Mouse (Mus musculus): Measurements from ENCODE around the gene Crhbp. TPM values are rescaled to one million over a fixed set of nuclear protein-coding genes. Genes with fewer than 3 reads are reported as not detected.
A peak's percentile ranks its signal among the peaks of the same experiment; 100 is the strongest.

Gene Crhbp
- total and polyA plus RNA-seq, 2 experiments from 2014 or later: 8.6 to 14.4 TPM

DNA sequence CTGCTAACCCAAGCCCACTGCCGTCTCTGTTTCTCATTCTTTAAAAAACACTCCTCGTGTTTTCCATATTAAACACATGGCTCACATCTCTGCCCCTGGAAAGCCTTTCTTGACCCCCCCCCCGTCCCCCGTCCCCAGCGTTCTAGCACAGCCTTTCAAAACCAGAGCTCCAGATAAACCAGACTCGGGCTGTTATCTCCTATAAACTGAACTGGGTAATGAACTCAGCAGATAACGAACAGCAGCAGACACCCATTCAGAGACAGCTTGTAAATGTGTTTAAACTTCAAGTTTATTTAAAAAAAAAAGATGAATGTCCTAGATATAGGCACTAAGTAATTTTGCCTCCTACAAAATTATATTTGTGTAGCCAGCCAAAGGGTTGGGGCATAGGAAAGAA, 30.4 kb upstream of the Crhbp start:
- no peak overlapping the region for H3K27ac ChIP-seq
- H3K4me3 ChIP-seq (ENCODE audit: low read length): no peak overlapping the region
- H3K9ac ChIP-seq (replicated peaks; ENCODE audit: low read length): no peak overlapping the region
- no peak for TF ChIP-seq CTCF (IDR thresholded peaks at IDR 0.05; ENCODE audit: low read depth)
- no peaks in the 10 kb centered on the region for H3K27me3 ChIP-seq (ENCODE audit: insufficient read depth, low read length)
- WGBS: 73% methylated on average over 7 of the region's 7 CpGs
- H3K9me3 ChIP-seq (ENCODE audit: low read length): no peaks in the 10 kb centered on the region
- H3K4me2 ChIP-seq (ENCODE audit: low read depth, low read length): no peak overlapping the region
- H3K36me3 ChIP-seq (ENCODE audit: insufficient read depth, low read length): no peaks in the 10 kb centered on the region
- ATAC-seq (no peak), DNase-seq (ENCODE audit: low spot score) (no peak)
- H3K4me1 ChIP-seq (ENCODE audit: insufficient read depth, low read length): no peaks in the 10 kb centered on the region

- Histone ChIP-seq H3K36me3 (ENCODE audit: insufficient read depth, low read length) (no peaks in the 10 kb centered on the region), H3K4me1 (ENCODE audit: insufficient read depth, low read length) (no peaks in the 10 kb centered on the region), H3K4me3 (ENCODE audit: low read length) (no peak overlapping the region), H3K27ac (no peak overlapping the region), H3K4me2 (ENCODE audit: low read depth, low read length) (no peak overlapping the region), H3K9ac (replicated peaks; ENCODE audit: low read length) (no peak overlapping the region), H3K27me3 (ENCODE audit: insufficient read depth, low read length) (no peaks in the 10 kb centered on the region), H3K9me3 (ENCODE audit: low read length) (no peaks in the 10 kb centered on the region)
- WGBS: 84% methylated on average over 3 of the region's 3 CpGs
- ATAC-seq (no peak), DNase-seq (ENCODE audit: low spot score) (no peak)
- no peak for TF ChIP-seq CTCF (IDR thresholded peaks at IDR 0.05; ENCODE audit: low read depth)
Observed at GRCm38 (mm10) chr13:95474294-95474693, 29.6 kb upstream of the Crhbp start.

DNA sequence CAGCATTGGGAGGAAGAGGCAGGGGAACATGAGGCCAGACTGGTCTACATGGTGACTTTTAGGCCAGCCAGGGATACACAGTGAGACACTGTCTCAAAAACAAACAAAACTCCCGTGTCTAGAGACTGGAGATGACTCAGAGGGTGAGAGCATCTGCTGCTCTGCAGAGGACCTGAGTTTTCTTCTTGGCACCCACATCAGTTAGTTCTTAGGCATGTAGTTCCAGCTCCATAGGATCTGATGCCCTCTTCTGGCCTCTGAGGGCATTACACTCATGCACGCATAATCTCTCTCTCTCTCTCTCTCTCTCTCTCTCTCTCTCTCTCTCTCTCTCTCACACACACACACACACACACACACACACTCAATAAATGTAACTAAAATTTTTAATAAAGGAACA, 26.2 kb upstream of the Crhbp start:
- H3K27me3 ChIP-seq (ENCODE audit: insufficient read depth, low read length): no peaks in the 10 kb centered on the region
- H3K36me3 ChIP-seq (ENCODE audit: insufficient read depth, low read length): no peaks in the 10 kb centered on the region
- H3K9ac ChIP-seq (replicated peaks; ENCODE audit: low read length): no peak overlapping the region
- WGBS: 69% methylated on average over 2 of the region's 2 CpGs
- no peaks in the 10 kb centered on the region for H3K4me1 ChIP-seq (ENCODE audit: insufficient read depth, low read length)
- H3K4me2 ChIP-seq (ENCODE audit: low read depth, low read length): no peak overlapping the region
- peak; percentile 61 for TF ChIP-seq CTCF (IDR thresholded peaks at IDR 0.05; ENCODE audit: low read depth)
- H3K4me3 ChIP-seq (ENCODE audit: low read length): no peak overlapping the region
- no peaks in the 10 kb centered on the region for H3K9me3 ChIP-seq (ENCODE audit: low read length)
- H3K27ac ChIP-seq: no peak overlapping the region
- DNase-seq (ENCODE audit: low spot score) (peak; percentile 41), ATAC-seq (no peak)

- DNase-seq (ENCODE audit: low spot score) (no peak), ATAC-seq (no peak)
- H3K4me3 ChIP-seq (ENCODE audit: low read length): no peak overlapping the region
- H3K4me2 ChIP-seq (ENCODE audit: low read depth, low read length): no peak overlapping the region
- H3K36me3 ChIP-seq (ENCODE audit: insufficient read depth, low read length): no peaks in the 10 kb centered on the region
- no peaks in the 10 kb centered on the region for H3K27me3 ChIP-seq (ENCODE audit: insufficient read depth, low read length)
- no peaks in the 10 kb centered on the region for H3K4me1 ChIP-seq (ENCODE audit: insufficient read depth, low read length)
- no peak overlapping the region for H3K9ac ChIP-seq (replicated peaks; ENCODE audit: low read length)
- no peak for TF ChIP-seq CTCF (IDR thresholded peaks at IDR 0.05; ENCODE audit: low read depth)
- no peaks in the 10 kb centered on the region for H3K9me3 ChIP-seq (ENCODE audit: low read length)
- 70% methylated on average over 2 of the region's 2 CpGs for WGBS
- no peak overlapping the region for H3K27ac ChIP-seq
Observed at GRCm38 (mm10) chr13:95451529-95451928, 6.8 kb upstream of the Crhbp start.

GRCm38 (mm10) chr13:95450636-95451210, 6.0 kb upstream of the Crhbp start:
- no peaks in the 10 kb centered on the region for H3K36me3 ChIP-seq (ENCODE audit: insufficient read depth, low read length)
- WGBS: 85% methylated on average over 9 of the region's 9 CpGs
- no peak overlapping the region for H3K9ac ChIP-seq (replicated peaks; ENCODE audit: low read length)
- H3K4me3 ChIP-seq (ENCODE audit: low read length): no peak overlapping the region
- no peak overlapping the region for H3K27ac ChIP-seq
- no peak for ATAC-seq
- H3K27me3 ChIP-seq (ENCODE audit: insufficient read depth, low read length): no peaks in the 10 kb centered on the region
- no peaks in the 10 kb centered on the region for H3K9me3 ChIP-seq (ENCODE audit: low read length)
- no peaks in the 10 kb centered on the region for H3K4me1 ChIP-seq (ENCODE audit: insufficient read depth, low read length)
- no peak overlapping the region for H3K4me2 ChIP-seq (ENCODE audit: low read depth, low read length)
- no peak for DNase-seq (ENCODE audit: low spot score)
- TF ChIP-seq CTCF (IDR thresholded peaks at IDR 0.05; ENCODE audit: low read depth): no peak

GRCm38 (mm10) chr13:95449730-95450129, 5.0 kb upstream of the Crhbp start:
- no peak overlapping the region for H3K4me2 ChIP-seq (ENCODE audit: low read depth, low read length)
- DNase-seq (ENCODE audit: low spot score) (no peak), ATAC-seq (no peak)
- H3K27ac ChIP-seq: no peak overlapping the region
- no peak overlapping the region for H3K4me3 ChIP-seq (ENCODE audit: low read length)
- no peak for TF ChIP-seq CTCF (IDR thresholded peaks at IDR 0.05; ENCODE audit: low read depth)
- no peaks in the 10 kb centered on the region for H3K36me3 ChIP-seq (ENCODE audit: insufficient read depth, low read length)
- H3K9ac ChIP-seq (replicated peaks; ENCODE audit: low read length): no peak overlapping the region
- H3K9me3 ChIP-seq (ENCODE audit: low read length): no peaks in the 10 kb centered on the region
- H3K4me1 ChIP-seq (ENCODE audit: insufficient read depth, low read length): no peaks in the 10 kb centered on the region
- WGBS: 79% methylated on average over 3 of the region's 3 CpGs
- H3K27me3 ChIP-seq (ENCODE audit: insufficient read depth, low read length): no peaks in the 10 kb centered on the region

DNA sequence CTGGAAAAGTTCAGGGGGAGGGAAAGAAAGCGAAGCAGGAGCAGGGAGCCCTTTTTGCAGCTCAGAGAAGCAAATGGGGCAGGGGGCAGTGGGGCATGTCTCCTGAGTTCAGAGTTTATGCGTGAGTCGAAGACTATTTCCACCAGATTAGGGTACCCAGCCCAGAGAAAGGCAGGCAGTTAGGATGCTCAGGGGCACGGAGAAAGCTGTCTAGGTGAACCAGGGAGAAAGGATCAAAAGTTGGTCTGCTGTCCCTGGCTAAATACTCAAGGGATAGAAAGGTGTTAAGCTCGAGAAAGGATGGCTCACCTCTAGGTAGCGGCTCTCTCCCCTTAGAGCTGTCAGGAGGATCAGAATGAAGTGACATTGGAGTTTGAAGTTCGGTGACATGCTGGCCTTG, 433 bp downstream of the Crhbp start:
- Histone ChIP-seq H3K27ac (no peak overlapping the region), H3K4me2 (ENCODE audit: low read depth, low read length) (peak overlapping the region; percentile 95), H3K9me3 (ENCODE audit: low read length) (no peaks in the 10 kb centered on the region), H3K36me3 (ENCODE audit: insufficient read depth, low read length) (no peaks in the 10 kb centered on the region), H3K9ac (replicated peaks; ENCODE audit: low read length) (peak overlapping the region; percentile 43; the same call in 1 of the 2 replicates), H3K27me3 (ENCODE audit: insufficient read depth, low read length) (peaks cover 7% of the 10 kb centered on the region; the same call in 1 of the 2 replicates), H3K4me3 (ENCODE audit: low read length) (peak overlapping the region; percentile 45), H3K4me1 (ENCODE audit: insufficient read depth, low read length) (peaks cover 12% of the 10 kb centered on the region)
- no peak for TF ChIP-seq CTCF (IDR thresholded peaks at IDR 0.05; ENCODE audit: low read depth)
- DNase-seq (ENCODE audit: low spot score) (no peak), ATAC-seq (no peak)
- 16% methylated on average over 7 of the region's 7 CpGs for WGBS
